Mouse (Mus musculus) heart, embryonic 14.5 days (tissue): Measurements from ENCODE around the gene Aaed1. TPM values are rescaled to one million over a fixed set of nuclear protein-coding genes. Genes with fewer than 3 reads are reported as not detected.

Experiments used
- ATAC-seq: fragments of 200-750 bp; cut with Nextera tagmentation; 2 replicates; pipeline ENCODE4 v1.8.0; 2017; ENCODE audit warnings: low read depth, moderate TSS enrichment; ENCODE audit not compliant: insufficient number of reproducible peaks, insufficient read depth, low FRiP score
- H3K27ac ChIP-seq, 2 experiments: fragments of 200-500 bp in 1 of 2; fragments of 300-500 bp in 1 of 2; sonication (generic) in 1 of 2; replicated peaks in 1 of 2; 2 replicates each; pipeline ENCODE4 v1.5.1; 2012 to 2014; ENCODE audit warnings: low read depth in 2 of 2, low read length in 2 of 2, control low read depth in 1 of 2, mild to moderate bottlenecking in 1 of 2, mixed read lengths in 1 of 2; ENCODE audit not compliant: control insufficient read depth in 1 of 2, insufficient read depth in 1 of 2
- H3K27me3 ChIP-seq: fragments of 300-500 bp; sonication (generic); 2 replicates; pipeline ENCODE4 v1.6.1; 2014; ENCODE audit warnings: mild to moderate bottlenecking, low read length, control low read depth; ENCODE audit not compliant: control insufficient read depth, insufficient read depth
- H3K36me3 ChIP-seq: fragments of 300-500 bp; sonication (generic); 2 replicates; pipeline ENCODE4 v1.6.1; 2014; ENCODE audit warnings: mild to moderate bottlenecking, control low read depth, low read length, mixed read lengths; ENCODE audit not compliant: control insufficient read depth, insufficient read depth
- H3K4me1 ChIP-seq, 2 experiments: fragments of 200-500 bp in 1 of 2; fragments of 300-500 bp in 1 of 2; sonication (generic) in 1 of 2; 2 replicates each; pipeline ENCODE4 v1.6.1; 2012 to 2014; ENCODE audit warnings: low read length in 2 of 2, control low read depth in 1 of 2, mixed read lengths in 1 of 2; ENCODE audit not compliant: control insufficient read depth in 2 of 2, insufficient read depth in 2 of 2
- H3K4me2 ChIP-seq: fragments of 300-500 bp; sonication (generic); 2 replicates; pipeline ENCODE4 v1.6.1; 2014; ENCODE audit warnings: mild to moderate bottlenecking, low read length
- H3K4me3 ChIP-seq, 2 experiments: fragments of 200-500 bp in 1 of 2; fragments of 300-500 bp in 1 of 2; sonication (generic) in 1 of 2; 2 replicates each; pipeline ENCODE4 v1.5.1; 2012 to 2014; ENCODE audit warnings: low read length in 2 of 2, mild to moderate bottlenecking in 2 of 2, control low read depth in 1 of 2, low read depth in 1 of 2, moderate library complexity in 1 of 2; ENCODE audit not compliant: control insufficient read depth in 1 of 2, insufficient read depth in 1 of 2
- H3K9ac ChIP-seq: fragments of 300-500 bp; sonication (generic); 2 replicates; pipeline ENCODE4 v1.6.1; 2014; ENCODE audit warnings: mild to moderate bottlenecking, low read length
- H3K9me3 ChIP-seq: fragments of 300-500 bp; sonication (generic); 2 replicates; pipeline ENCODE4 v1.6.1; 2016; ENCODE audit warnings: low read length, control low read depth; ENCODE audit not compliant: control insufficient read depth
- WGBS: fragments of 180-500 bp; shearing (Covaris S2); extraction: QIAGEN DNeasy Blood & Tissue Kit; methylation state at CpG from one replicate; pipeline ENCODE4 v1.1.7; 2014; 5-methylcytosine and 5-hydroxymethylcytosine counted together
- polyA plus RNA-seq: library from polyadenylated mRNA; unstranded; fragments of >200 nt; fragmentation: Nextera tagmentation; extraction: Ambion mirVana; gene quantifications from 2 replicates; pipeline ENCODE4 v1.2.1, GENCODE M21; 2014

The Aaed1 gene
- polyA plus RNA-seq, result 72.1 and 78.3 TPM in 2 replicates

DNA sequence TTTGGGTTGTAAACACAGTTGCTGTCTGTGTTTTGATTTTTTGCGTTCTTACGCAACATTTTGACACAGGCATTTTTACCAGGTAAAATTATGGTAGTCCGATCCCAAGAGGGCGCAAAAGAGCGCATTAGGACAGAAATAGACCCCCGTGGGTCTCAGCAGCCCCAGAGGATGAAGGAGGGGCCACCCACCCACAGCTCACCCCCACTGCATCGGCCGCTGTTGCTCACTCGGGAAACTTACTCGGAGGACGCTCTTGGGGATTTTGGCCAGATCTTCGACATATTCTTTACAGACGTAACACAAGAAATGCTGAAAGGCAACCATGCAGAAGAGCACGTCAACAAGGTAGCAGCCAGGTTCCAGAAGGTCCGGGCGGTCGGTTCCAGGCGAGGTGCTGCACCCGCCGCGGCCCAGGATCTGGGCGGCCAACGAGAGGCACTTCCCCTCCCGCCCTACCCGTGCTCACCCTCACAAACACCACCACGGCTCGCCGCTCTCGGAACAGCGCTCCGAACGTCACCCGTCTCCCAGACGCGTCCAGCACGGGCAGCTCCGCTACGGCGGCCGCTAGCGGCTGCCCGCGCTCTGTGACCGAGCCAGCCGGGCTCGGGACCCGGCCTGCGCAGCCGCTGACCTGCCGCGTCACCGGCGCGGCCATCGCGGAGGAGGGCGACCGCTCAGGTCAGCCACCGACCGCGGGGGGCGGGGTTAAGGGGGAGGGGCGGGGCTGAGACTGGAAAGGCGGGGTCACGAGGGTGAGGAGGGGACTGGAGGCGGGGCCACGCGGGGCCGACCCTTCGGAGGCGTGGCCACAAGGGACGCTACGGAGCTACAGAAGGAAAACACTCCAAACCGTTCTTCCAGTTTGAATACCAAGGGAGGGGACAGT, at the start of gene Aaed1:
TSS of gene Aaed1 (minus strand) at position 687 of the 892 bp plus-strand sequence.
- H3K36me3 ChIP-seq, result peaks cover 14% of the 10 kb centered on the region
- ATAC-seq, result peak; percentile 88
- WGBS, result under 1% methylated on average over 70 of the region's 74 CpGs

DNA sequence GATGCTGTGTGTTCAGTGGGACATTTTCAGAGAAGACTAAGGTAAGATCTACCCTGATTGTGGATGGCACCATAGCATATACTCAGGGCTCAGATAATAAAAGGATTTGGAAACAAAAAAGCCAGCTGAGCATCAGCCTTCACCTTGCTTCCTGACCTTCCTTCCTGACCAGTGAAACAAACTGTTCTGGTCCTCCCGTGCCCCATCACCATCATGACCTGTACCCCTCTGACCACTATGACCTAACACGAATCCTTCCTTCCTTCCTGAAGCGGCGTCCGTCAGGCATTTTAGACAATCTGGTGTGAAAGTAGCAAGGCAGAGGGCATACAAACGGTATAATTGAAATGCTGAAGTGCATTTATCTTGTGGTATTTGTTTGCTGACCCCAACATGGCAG, 49.6 kb upstream of the Aaed1 start:
- H3K4me1 ChIP-seq, result peaks cover 0 to 3% of the 10 kb centered on the region in 2 experiments; a peak in 1 of 4 replicates
- ATAC-seq, result no peak
- peaks cover 52% of the 10 kb centered on the region for H3K36me3 ChIP-seq
- WGBS, result 85% methylated on average over 6 of the region's 6 CpGs
- no peak overlapping the region for H3K9ac ChIP-seq
- H3K4me3 ChIP-seq, result no peak overlapping the region
- no peak overlapping the region for H3K4me2 ChIP-seq
- H3K9me3 ChIP-seq, result no peaks in the 10 kb centered on the region
- no peaks in the 10 kb centered on the region for H3K27me3 ChIP-seq
- no peak overlapping the region for H3K27ac ChIP-seq

More for the DNA sequence above, at the start of gene Aaed1:
- peak within 1 kb of the TSS; percentile 87 to 98 for H3K27ac ChIP-seq
- no peaks in the 10 kb centered on the region for H3K9me3 ChIP-seq
- H3K4me2 ChIP-seq, result peak within 1 kb of the TSS; percentile 73
- peak within 1 kb of the TSS; percentile 91 for H3K9ac ChIP-seq
- peak within 1 kb of the TSS; percentile 62 to 75 for H3K4me3 ChIP-seq
- H3K27me3 ChIP-seq, result no peaks in the 10 kb centered on the region
- H3K4me1 ChIP-seq, result peaks cover 13 to 24% of the 10 kb centered on the region in 2 experiments

DNA sequence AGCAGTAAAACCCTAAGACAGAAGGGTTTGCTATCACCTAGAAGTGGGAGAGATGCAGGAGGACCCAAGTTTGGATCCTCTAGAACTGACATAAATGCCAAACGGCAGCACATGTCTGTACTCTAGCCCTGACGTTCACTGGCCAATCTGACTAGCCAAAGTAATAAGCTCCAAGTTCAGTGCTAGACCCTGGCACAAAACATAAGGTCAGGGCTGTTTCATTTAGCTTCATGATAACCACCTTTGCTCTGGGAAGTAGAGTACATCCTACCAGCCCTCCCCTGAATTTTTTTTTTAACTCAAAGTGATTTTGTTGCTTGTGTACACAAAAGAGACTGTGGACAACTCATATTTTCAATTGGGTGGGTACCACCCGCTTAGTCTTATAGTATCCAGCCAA, 48.5 kb upstream of the Aaed1 start:
- Histone ChIP-seq H3K9me3 (no peaks in the 10 kb centered on the region), H3K9ac (no peak overlapping the region), H3K27ac (no peak overlapping the region), H3K36me3 (peaks cover 41% of the 10 kb centered on the region), H3K4me3 (no peak overlapping the region), H3K27me3 (no peaks in the 10 kb centered on the region), H3K4me1 (peaks cover 0 to 3% of the 10 kb centered on the region in 2 experiments; a peak in 1 of 4 replicates), H3K4me2 (no peak overlapping the region)
- 85% methylated on average over 3 of the region's 3 CpGs for WGBS
- ATAC-seq, result no peak

DNA sequence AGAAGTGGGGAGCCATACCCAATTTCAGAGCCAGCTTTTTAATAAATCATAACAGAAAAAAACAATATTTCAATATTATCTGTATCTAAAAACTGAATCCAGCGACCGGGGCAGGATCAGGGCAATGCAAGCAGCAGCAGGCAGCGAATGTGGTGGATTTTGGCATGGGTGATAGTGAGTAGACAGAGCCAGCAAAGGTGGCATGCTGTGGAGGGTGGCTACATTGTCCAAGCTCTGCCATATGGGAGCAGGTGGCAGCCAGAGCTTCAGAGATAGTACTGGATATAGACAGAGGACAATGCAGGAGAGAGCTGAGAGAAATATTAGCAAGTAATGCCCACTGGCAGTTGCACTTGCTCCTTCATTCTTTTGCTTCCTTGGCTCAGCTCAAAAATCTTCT, 47.2 kb upstream of the Aaed1 start:
- no peak overlapping the region for H3K27ac ChIP-seq
- peaks cover 0 to 3% of the 10 kb centered on the region in 2 experiments; a peak in 1 of 4 replicates for H3K4me1 ChIP-seq
- no peak overlapping the region for H3K4me2 ChIP-seq
- H3K36me3 ChIP-seq, result peaks cover 28% of the 10 kb centered on the region
- ATAC-seq, result no peak
- WGBS, result 86% methylated on average over 3 of the region's 3 CpGs
- H3K27me3 ChIP-seq, result no peaks in the 10 kb centered on the region
- no peak overlapping the region for H3K9ac ChIP-seq
- H3K9me3 ChIP-seq, result no peaks in the 10 kb centered on the region
- H3K4me3 ChIP-seq, result no peak overlapping the region

DNA sequence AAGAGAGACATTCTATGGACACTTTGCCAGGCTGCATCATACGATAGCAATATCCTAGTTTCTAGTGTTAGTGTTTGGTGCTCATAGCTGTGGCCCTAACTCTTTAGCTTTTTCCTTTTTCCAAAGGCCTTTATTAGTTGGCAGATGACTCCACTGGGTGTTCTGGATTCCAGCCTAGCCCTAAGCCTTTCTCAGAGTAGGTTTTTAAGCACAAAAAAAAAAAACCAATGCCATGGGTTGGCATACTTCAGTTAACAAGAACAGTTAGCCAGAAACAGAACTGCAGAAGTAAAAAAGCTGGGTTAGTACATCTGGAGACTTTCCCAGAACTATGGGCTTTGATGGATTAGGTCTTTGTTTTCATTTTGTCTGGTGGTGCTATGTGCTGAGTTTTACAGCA, 46.0 kb upstream of the Aaed1 start:
- Histone ChIP-seq H3K27ac (no peak overlapping the region), H3K27me3 (no peaks in the 10 kb centered on the region), H3K4me1 (peaks cover 0 to 3% of the 10 kb centered on the region in 2 experiments; a peak in 1 of 4 replicates), H3K9ac (no peak overlapping the region), H3K9me3 (no peaks in the 10 kb centered on the region), H3K4me2 (no peak overlapping the region), H3K36me3 (peaks cover 16% of the 10 kb centered on the region), H3K4me3 (no peak overlapping the region)
- ATAC-seq, result no peak
- 89% methylated on average over 1 of the region's 1 CpGs for WGBS

DNA sequence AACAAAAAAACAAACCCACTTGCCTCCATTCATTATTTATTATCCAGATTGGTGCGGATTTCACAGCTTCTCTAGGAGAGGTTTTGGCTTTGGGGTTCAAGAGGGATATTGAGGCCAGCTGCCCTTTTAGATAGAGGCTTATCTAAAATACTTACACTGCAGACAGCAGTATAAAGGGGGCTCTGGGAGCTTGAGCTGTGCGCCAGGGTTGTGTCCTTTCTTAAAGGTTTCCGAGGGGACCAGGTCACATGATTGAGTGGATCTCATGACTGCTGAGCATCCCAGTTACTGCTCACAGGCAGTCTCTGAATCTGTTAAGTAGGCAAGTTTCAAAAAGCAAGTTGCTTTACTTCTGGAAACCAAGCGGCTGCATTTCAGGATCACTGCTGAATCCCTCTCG, 44.9 kb upstream of the Aaed1 start:
- ATAC-seq, result no peak
- no peaks in the 10 kb centered on the region for H3K27me3 ChIP-seq
- H3K9me3 ChIP-seq, result no peaks in the 10 kb centered on the region
- no peak overlapping the region for H3K4me2 ChIP-seq
- WGBS, result 54% methylated on average over 5 of the region's 5 CpGs
- peaks cover 5% of the 10 kb centered on the region for H3K36me3 ChIP-seq
- no peak overlapping the region for H3K9ac ChIP-seq
- H3K4me1 ChIP-seq, result peaks cover 0 to 3% of the 10 kb centered on the region in 2 experiments; a peak in 1 of 4 replicates
- H3K27ac ChIP-seq, result no peak overlapping the region
- no peak overlapping the region for H3K4me3 ChIP-seq

DNA sequence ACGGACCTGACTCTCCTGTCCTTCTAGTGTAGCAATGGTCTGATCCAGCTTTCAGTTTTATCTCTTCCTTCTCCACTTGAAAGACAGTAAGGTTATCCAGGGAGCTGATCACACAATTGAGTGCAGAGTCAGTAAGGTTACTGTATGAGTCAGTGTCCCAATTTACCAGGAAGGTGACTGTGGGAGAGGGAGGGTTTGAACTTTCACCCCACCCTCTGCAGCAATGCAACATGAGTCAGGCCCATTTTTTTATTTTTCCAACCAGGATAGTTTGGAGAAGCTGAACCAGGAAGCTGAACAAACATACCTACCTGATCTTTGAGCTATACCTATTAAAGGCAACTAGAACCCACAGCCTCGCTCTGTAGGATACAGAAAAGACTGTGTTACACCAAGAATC, 37.0 kb upstream of the Aaed1 start:
- ATAC-seq, result no peak
- H3K4me3 ChIP-seq, result no peak overlapping the region
- no peak overlapping the region for H3K9ac ChIP-seq
- no peaks in the 10 kb centered on the region for H3K9me3 ChIP-seq
- no peak overlapping the region for H3K27ac ChIP-seq
- no peaks in the 10 kb centered on the region for H3K4me1 ChIP-seq
- H3K4me2 ChIP-seq, result no peak overlapping the region
- 53% methylated on average over 2 of the region's 2 CpGs for WGBS
- H3K36me3 ChIP-seq, result no peaks in the 10 kb centered on the region
- no peaks in the 10 kb centered on the region for H3K27me3 ChIP-seq
